Mouse (Mus musculus) heart, embryonic 15.5 days (tissue): ENCODE data around the gene Sbk2. TPM values are rescaled to one million over a fixed set of nuclear protein-coding genes. Genes with fewer than 3 reads are reported as not detected.
A peak's percentile ranks its signal among the peaks of the same experiment; 100 is the strongest.

ENCODE experiments used
- ATAC-seq: fragments of 200-750 bp; cut with Nextera tagmentation; replicated peaks from 2 replicates; pipeline ENCODE4 v1.8.0; 2017; ENCODE audit warnings: low read depth, moderate TSS enrichment; ENCODE audit not compliant: insufficient number of reproducible peaks, insufficient read depth, low FRiP score
- H3K27ac ChIP-seq: fragments of 300-500 bp; sonication (generic); 2 replicates; pipeline ENCODE4 v1.5.1; 2015; ENCODE audit warnings: mild to moderate bottlenecking, inconsistent platforms
- H3K27me3 ChIP-seq: fragments of 300-500 bp; sonication (generic); 2 replicates; pipeline ENCODE4 v1.6.1; 2015; ENCODE audit warnings: inconsistent platforms
- H3K36me3 ChIP-seq: fragments of 300-500 bp; sonication (generic); 2 replicates; pipeline ENCODE4 v1.6.1; 2015; ENCODE audit warnings: mild to moderate bottlenecking, inconsistent platforms
- H3K4me1 ChIP-seq: fragments of 300-500 bp; sonication (generic); replicated peaks from 2 replicates; pipeline ENCODE4 v1.6.1; 2015; ENCODE audit warnings: inconsistent platforms
- H3K4me2 ChIP-seq: fragments of 300-500 bp; sonication (generic); 2 replicates; pipeline ENCODE4 v1.6.1; 2015; ENCODE audit warnings: inconsistent platforms, mild to moderate bottlenecking, moderate library complexity
- H3K4me3 ChIP-seq: fragments of 300-500 bp; sonication (generic); 2 replicates; pipeline ENCODE4 v1.5.1; 2015; ENCODE audit warnings: mild to moderate bottlenecking, inconsistent platforms
- H3K9ac ChIP-seq: fragments of 300-500 bp; sonication (generic); 2 replicates; pipeline ENCODE4 v1.6.1; 2015; ENCODE audit warnings: mild to moderate bottlenecking, inconsistent platforms
- H3K9me3 ChIP-seq: fragments of 300-500 bp; sonication (generic); replicated peaks from 2 replicates; pipeline ENCODE4 v1.6.1; 2016; ENCODE audit warnings: inconsistent platforms
- WGBS: fragments of 180-500 bp; shearing (Covaris S2); methylation state at CpG from one replicate; pipeline ENCODE4 v1.1.7; 2015; ENCODE audit warnings: mixed read lengths; 5-methylcytosine and 5-hydroxymethylcytosine counted together
- polyA plus RNA-seq: library from polyadenylated mRNA; unstranded; fragments of >200 nt; fragmentation: Nextera tagmentation; extraction: Ambion mirVana; gene quantifications from 2 replicates; pipeline ENCODE4 v1.2.1, GENCODE M21; 2015

The Sbk2 gene
- polyA plus RNA-seq, 1 experiment from 2014 or later = 4.8 TPM

GRCm38 (mm10) chr7:4948386-4948785, 15.8 kb downstream of the Sbk2 start:
- no peak overlapping the region for H3K4me3 ChIP-seq
- no peaks in the 10 kb centered on the region for H3K36me3 ChIP-seq
- H3K4me1 ChIP-seq = peaks cover 17% of the 10 kb centered on the region
- H3K4me2 ChIP-seq = no peak overlapping the region
- no peak overlapping the region for H3K9ac ChIP-seq
- H3K9me3 ChIP-seq = no peaks in the 10 kb centered on the region
- H3K27me3 ChIP-seq = no peaks in the 10 kb centered on the region
- ATAC-seq = no peak
- 42% methylated on average over 6 of the region's 6 CpGs for WGBS
- no peak overlapping the region for H3K27ac ChIP-seq

- no peaks in the 10 kb centered on the region for H3K36me3 ChIP-seq
- H3K9ac ChIP-seq = no peak overlapping the region
- no peaks in the 10 kb centered on the region for H3K27me3 ChIP-seq
- 23% methylated on average over 2 of the region's 2 CpGs for WGBS
- no peak overlapping the region for H3K4me3 ChIP-seq
- peaks cover 16% of the 10 kb centered on the region for H3K4me1 ChIP-seq
- H3K27ac ChIP-seq = no peak overlapping the region
- H3K9me3 ChIP-seq = no peaks in the 10 kb centered on the region
- H3K4me2 ChIP-seq = no peak overlapping the region
- ATAC-seq = no peak
Observed at GRCm38 (mm10) chr7:4947855-4948254, 16.4 kb downstream of the Sbk2 start.

- 15% methylated on average over 15 of the region's 15 CpGs for whole genome bisulfite sequencing
- Histone ChIP-seq H3K27ac (no peak overlapping the region), H3K9ac (0 out of 2 replicates have a peak overlapping the region, but pooled peaks have one; percentile 33)
Observed at GRCm38 (mm10) chr7:4943223-4943815, 20.9 kb downstream of the Sbk2 start.

GRCm38 (mm10) chr7:4942673-4943072, 21.5 kb downstream of the Sbk2 start:
- H3K9me3 ChIP-seq = no peaks in the 10 kb centered on the region
- 40% methylated on average over 5 of the region's 5 CpGs for WGBS
- H3K9ac ChIP-seq = no peak overlapping the region
- no peaks in the 10 kb centered on the region for H3K27me3 ChIP-seq
- H3K36me3 ChIP-seq = no peaks in the 10 kb centered on the region
- H3K4me2 ChIP-seq = no peak overlapping the region
- H3K4me3 ChIP-seq = no peak overlapping the region
- no peak overlapping the region for H3K27ac ChIP-seq
- H3K4me1 ChIP-seq = peaks cover 4% of the 10 kb centered on the region
- no peak for ATAC-seq

More at GRCm38 (mm10) chr7:4943223-4943815, 20.9 kb downstream of the Sbk2 start:
- Histone ChIP-seq H3K4me2 (peak overlapping the region; percentile 62), H3K4me3 (peak overlapping the region; percentile 38), H3K4me1 (peaks cover 6% of the 10 kb centered on the region), H3K9me3 (no peaks in the 10 kb centered on the region), H3K27me3 (no peaks in the 10 kb centered on the region), H3K36me3 (no peaks in the 10 kb centered on the region)
- peak; percentile 73; the same call in 1 of the 2 replicates for ATAC-seq

- 18% methylated on average over 9 of the region's 9 CpGs for WGBS
- H3K9me3 ChIP-seq = no peaks in the 10 kb centered on the region
- H3K9ac ChIP-seq = no peak overlapping the region
- no peaks in the 10 kb centered on the region for H3K36me3 ChIP-seq
- no peaks in the 10 kb centered on the region for H3K27me3 ChIP-seq
- no peak overlapping the region for H3K4me3 ChIP-seq
- no peak overlapping the region for H3K27ac ChIP-seq
- H3K4me1 ChIP-seq = peaks cover 4% of the 10 kb centered on the region
- ATAC-seq = no peak
- H3K4me2 ChIP-seq = no peak overlapping the region
Observed at GRCm38 (mm10) chr7:4940068-4940479, 24.1 kb downstream of the Sbk2 start.

DNA sequence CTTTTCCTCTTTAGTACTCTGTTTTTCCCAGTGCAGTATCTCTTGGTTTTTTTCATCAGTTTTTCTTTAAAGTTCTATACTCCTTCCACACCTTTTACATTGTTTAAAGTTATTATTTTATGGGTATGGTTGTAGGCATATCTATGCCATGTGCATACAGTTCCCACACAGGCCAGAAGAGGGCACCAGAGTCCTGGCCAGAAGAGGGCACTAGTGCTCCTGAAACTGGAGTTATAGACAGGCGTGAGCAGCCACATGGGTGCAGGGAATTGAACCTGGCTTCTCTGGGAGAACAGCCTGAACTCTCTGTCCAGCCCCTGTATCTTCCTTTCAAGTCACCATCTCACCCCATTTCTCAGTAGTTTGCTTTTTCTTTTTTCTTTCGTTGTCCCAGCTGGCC, 25.8 kb downstream of the Sbk2 start:
- Histone ChIP-seq H3K4me1 (peaks cover 2% of the 10 kb centered on the region), H3K4me2 (no peak overlapping the region), H3K27ac (no peak overlapping the region), H3K4me3 (no peak overlapping the region), H3K27me3 (no peaks in the 10 kb centered on the region), H3K36me3 (no peaks in the 10 kb centered on the region), H3K9me3 (0 out of 2 replicates have a peak, but pooled peaks cover 4% of the 10 kb centered on the region), H3K9ac (no peak overlapping the region)
- ATAC-seq = no peak
- 45% methylated on average over 2 of the region's 2 CpGs for WGBS

DNA sequence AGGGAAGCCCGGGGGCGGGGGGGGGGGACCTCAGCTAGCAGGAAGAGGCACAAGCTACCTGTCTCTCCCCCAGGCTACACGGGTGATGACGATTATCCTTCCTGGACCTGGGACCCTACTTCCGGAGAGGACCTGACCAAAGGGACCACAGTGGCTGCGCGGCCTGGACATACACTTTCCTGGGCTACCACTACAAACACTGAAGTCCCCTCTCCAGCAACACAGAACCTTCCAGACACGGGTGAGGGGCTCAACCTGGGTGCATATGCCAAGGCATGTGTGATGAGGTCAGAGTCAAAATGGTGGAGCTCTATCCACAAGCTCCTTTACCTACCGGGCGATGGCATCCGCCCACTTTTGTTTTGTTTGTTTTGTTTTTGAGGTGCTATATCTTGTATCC, 26.8 kb downstream of the Sbk2 start:
- Histone ChIP-seq H3K27me3 (no peaks in the 10 kb centered on the region), H3K9ac (no peak overlapping the region), H3K4me1 (no peaks in the 10 kb centered on the region), H3K9me3 (0 out of 2 replicates have a peak, but pooled peaks cover 4% of the 10 kb centered on the region), H3K27ac (no peak overlapping the region), H3K36me3 (no peaks in the 10 kb centered on the region), H3K4me3 (no peak overlapping the region), H3K4me2 (no peak overlapping the region)
- WGBS = 76% methylated on average over 11 of the region's 11 CpGs
- no peak for ATAC-seq

- WGBS = 70% methylated on average over 10 of the region's 10 CpGs
- Histone ChIP-seq H3K9ac (no peak overlapping the region), H3K4me3 (no peak overlapping the region), H3K9me3 (0 out of 2 replicates have a peak, but pooled peaks cover 4% of the 10 kb centered on the region), H3K36me3 (no peaks in the 10 kb centered on the region), H3K4me1 (no peaks in the 10 kb centered on the region), H3K27ac (no peak overlapping the region), H3K27me3 (no peaks in the 10 kb centered on the region), H3K4me2 (no peak overlapping the region)
- no peak for ATAC-seq
Observed at GRCm38 (mm10) chr7:4936832-4937231, 27.4 kb downstream of the Sbk2 start.

DNA sequence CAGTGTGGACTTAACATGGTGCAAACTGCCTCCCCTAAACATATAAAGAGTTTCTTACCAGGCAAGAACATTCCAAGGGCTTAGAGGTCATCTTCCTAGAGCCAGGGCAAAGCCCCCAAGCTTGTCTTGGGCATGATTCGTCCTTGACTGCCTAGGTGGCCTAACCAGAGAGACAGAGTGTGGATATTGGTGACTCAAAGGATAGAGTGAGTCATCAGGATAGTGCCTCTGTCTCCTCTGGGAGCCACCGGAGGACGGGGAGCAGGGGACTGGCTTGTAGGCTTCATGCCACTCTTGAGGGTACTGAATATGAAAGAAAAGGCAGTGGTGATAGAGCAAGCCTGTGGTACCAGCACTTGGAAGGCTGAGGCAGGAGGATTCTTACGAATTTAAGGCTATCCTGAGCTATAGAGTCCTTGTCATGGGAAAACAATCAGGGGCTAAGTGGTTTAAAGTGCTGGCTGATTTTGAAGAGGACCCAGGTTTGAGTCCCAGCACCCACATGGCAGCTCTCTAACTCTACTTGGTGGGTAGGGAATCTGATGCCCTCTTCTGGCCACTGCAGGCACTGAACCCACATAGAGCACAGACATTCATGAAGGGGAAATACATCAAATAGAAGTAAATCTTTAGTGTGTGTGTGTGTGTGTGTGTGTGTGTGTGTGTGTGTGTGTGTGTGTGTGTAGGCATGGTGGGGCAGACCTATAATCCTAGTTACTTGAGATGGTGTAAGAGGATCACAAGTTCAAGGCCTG, 29.9 kb downstream of the Sbk2 start:
- ATAC-seq = no peak
- WGBS = 80% methylated on average over 4 of the region's 4 CpGs
- Histone ChIP-seq H3K4me2 (no peak overlapping the region), H3K27ac (no peak overlapping the region), H3K4me1 (no peaks in the 10 kb centered on the region), H3K9me3 (0 out of 2 replicates have a peak, but pooled peaks cover 4% of the 10 kb centered on the region), H3K27me3 (no peaks in the 10 kb centered on the region), H3K4me3 (no peak overlapping the region), H3K36me3 (no peaks in the 10 kb centered on the region), H3K9ac (no peak overlapping the region)

DNA sequence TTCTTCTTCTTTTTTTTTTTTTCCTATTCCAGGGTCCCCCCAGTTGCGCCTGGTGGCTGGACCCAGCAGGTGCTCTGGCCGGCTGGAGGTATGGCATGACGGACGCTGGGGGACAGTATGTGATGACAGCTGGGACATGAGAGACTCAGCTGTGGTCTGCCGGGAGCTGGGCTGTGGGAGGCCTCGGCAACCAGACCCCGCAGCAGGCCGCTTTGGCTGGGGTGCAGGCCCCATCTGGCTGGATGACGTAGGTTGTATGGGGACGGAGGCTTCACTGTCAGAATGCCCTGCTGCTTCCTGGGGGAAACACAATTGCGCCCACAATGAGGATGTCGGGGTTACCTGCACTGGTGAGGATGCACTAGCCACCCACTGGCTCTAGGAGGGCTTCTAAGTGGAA, 31.1 kb downstream of the Sbk2 start:
- Histone ChIP-seq H3K36me3 (no peaks in the 10 kb centered on the region), H3K4me1 (no peaks in the 10 kb centered on the region), H3K4me3 (no peak overlapping the region), H3K9ac (no peak overlapping the region), H3K27me3 (no peaks in the 10 kb centered on the region), H3K9me3 (0 out of 2 replicates have a peak, but pooled peaks cover 4% of the 10 kb centered on the region), H3K27ac (no peak overlapping the region), H3K4me2 (no peak overlapping the region)
- 66% methylated on average over 12 of the region's 12 CpGs for WGBS
- ATAC-seq = no peak

DNA sequence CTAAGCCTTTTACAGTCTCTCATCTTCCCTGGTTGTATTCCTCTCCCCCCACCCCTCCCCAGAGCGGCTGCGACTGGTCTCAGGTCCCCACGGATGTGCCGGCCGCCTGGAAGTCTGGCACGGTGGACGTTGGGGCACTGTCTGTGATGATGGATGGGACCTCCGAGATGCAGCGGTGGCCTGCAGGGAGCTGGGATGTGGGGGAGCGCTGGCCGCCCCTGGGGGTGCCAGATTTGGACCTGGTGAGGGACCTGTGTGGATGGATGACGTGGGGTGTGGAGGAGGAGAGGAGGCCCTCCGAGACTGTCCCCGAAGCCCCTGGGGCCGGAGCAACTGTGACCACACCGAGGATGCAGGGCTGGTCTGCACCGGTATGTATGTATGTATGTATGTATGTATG, 35.9 kb downstream of the Sbk2 start:
- no peaks in the 10 kb centered on the region for H3K9me3 ChIP-seq
- no peak overlapping the region for H3K4me3 ChIP-seq
- no peaks in the 10 kb centered on the region for H3K27me3 ChIP-seq
- H3K36me3 ChIP-seq = no peaks in the 10 kb centered on the region
- no peak overlapping the region for H3K27ac ChIP-seq
- H3K4me1 ChIP-seq = peaks cover 32% of the 10 kb centered on the region
- no peak for ATAC-seq
- 70% methylated on average over 17 of the region's 17 CpGs for WGBS
- no peak overlapping the region for H3K4me2 ChIP-seq
- H3K9ac ChIP-seq = no peak overlapping the region

- H3K4me2 ChIP-seq = no peak overlapping the region
- H3K4me3 ChIP-seq = no peak overlapping the region
- no peak overlapping the region for H3K9ac ChIP-seq
Observed at GRCm38 (mm10) chr7:4927711-4928110, 36.5 kb downstream of the Sbk2 start.

More at GRCm38 (mm10) chr7:4927711-4928110, 36.5 kb downstream of the Sbk2 start:
- Histone ChIP-seq H3K9me3 (no peaks in the 10 kb centered on the region), H3K36me3 (no peaks in the 10 kb centered on the region), H3K27ac (no peak overlapping the region), H3K4me1 (peaks cover 38% of the 10 kb centered on the region), H3K27me3 (no peaks in the 10 kb centered on the region)
- WGBS = 62% methylated on average over 8 of the region's 8 CpGs
- ATAC-seq = no peak
